Mouse (Mus musculus) layer of hippocampus, adult 9-11 months (tissue): ENCODE measurements around the gene Dph6.
"Not testable (repeated sequence)": the region's sequence is repeated elsewhere in the genome, so short reads cannot be mapped to it uniquely, and the experiment has no call there.

Experiments
- DNase-seq: peaks from one replicate; pipeline ENCODE4 v3.0.0; 2022

Gene Dph6

GRCm38 (mm10) chr2:114654365-114655239 lies at the start of gene Dph6:
Gene Dph6, minus strand, starts transcription at chr2:114654964.
- peak; percentile 85 for DNase-seq

GRCm38 (mm10) chr2:114700966-114701685 lies 46.4 kb upstream of the Dph6 start:
- DNase-seq = no peak

GRCm38 (mm10) chr2:114691607-114692006 lies 36.8 kb upstream of the Dph6 start:
- DNase-seq = no peak

GRCm38 (mm10) chr2:114687483-114687882 lies 32.7 kb upstream of the Dph6 start:
- peak; percentile 2 for DNase-seq

- peak; percentile 78 for DNase-seq
Observed at GRCm38 (mm10) chr2:114687081-114687480, 32.3 kb upstream of the Dph6 start.

- DNase-seq = no peak
Observed at GRCm38 (mm10) chr2:114673831-114674230, 19.1 kb upstream of the Dph6 start.

- no peak for DNase-seq
Observed at GRCm38 (mm10) chr2:114670983-114671382, 16.2 kb upstream of the Dph6 start.

GRCm38 (mm10) chr2:114658954-114659353 lies 4.2 kb upstream of the Dph6 start:
- no peak for DNase-seq

- no peak for DNase-seq
Observed at GRCm38 (mm10) chr2:114646240-114646639, 8.5 kb downstream of the Dph6 start.

- no peak for DNase-seq
Observed at GRCm38 (mm10) chr2:114643832-114644231, 10.9 kb downstream of the Dph6 start.

- no peak for DNase-seq
Observed at GRCm38 (mm10) chr2:114624683-114625082, 30.1 kb downstream of the Dph6 start.

- no peak for DNase-seq
Observed at GRCm38 (mm10) chr2:114622550-114622939, 32.2 kb downstream of the Dph6 start.

- DNase-seq = no peak
Observed at GRCm38 (mm10) chr2:114621781-114622549, 32.8 kb downstream of the Dph6 start.

- DNase-seq = no peak
Observed at GRCm38 (mm10) chr2:114611576-114611975, 43.2 kb downstream of the Dph6 start.

- DNase-seq = no peak
Observed at GRCm38 (mm10) chr2:114610110-114610509, 44.7 kb downstream of the Dph6 start.

- not testable (repeated sequence) for DNase-seq
Observed at GRCm38 (mm10) chr2:114605202-114605601, 49.6 kb downstream of the Dph6 start.

GRCm38 (mm10) chr2:114601174-114601573 lies 53.6 kb downstream of the Dph6 start:
- DNase-seq = no peak

- no peak for DNase-seq
Observed at GRCm38 (mm10) chr2:114599793-114600192, 55.0 kb downstream of the Dph6 start.

GRCm38 (mm10) chr2:114593393-114593792 lies 61.4 kb downstream of the Dph6 start:
- DNase-seq = no peak

- no peak for DNase-seq
Observed at GRCm38 (mm10) chr2:114580714-114581113, 74.0 kb downstream of the Dph6 start.

- no peak for DNase-seq
Observed at GRCm38 (mm10) chr2:114543000-114543622, 111.7 kb downstream of the Dph6 start.

GRCm38 (mm10) chr2:114542325-114542724 lies 112.4 kb downstream of the Dph6 start:
- no peak for DNase-seq

- DNase-seq = no peak
Observed at GRCm38 (mm10) chr2:114540416-114540815, 114.3 kb downstream of the Dph6 start.
